Mouse (Mus musculus) left cerebral cortex, postnatal 4 days (tissue): ENCODE measurements around the gene Hoxc5. TPM values are rescaled to one million over a fixed set of nuclear protein-coding genes. Genes with fewer than 3 reads are reported as not detected.

Experiments
- DNase-seq: peaks from one replicate; pipeline ENCODE4 v3.0.0-alpha.2; 2022
- intact Hi-C: fragments of 180-260 bp; cut with DNase I; formaldehyde crosslinking; loops from one replicate; pipeline ENCODE4 v1.15.1; 2025
- total RNA-seq, 2 experiments: library from RNA; stranded (reverse); gene quantifications; 2 replicates each; pipeline ENCODE4 v1.2.3; 2021

Hoxc5 gene
- total RNA-seq, 2 experiments from 2014 or later, result not detected

DNA sequence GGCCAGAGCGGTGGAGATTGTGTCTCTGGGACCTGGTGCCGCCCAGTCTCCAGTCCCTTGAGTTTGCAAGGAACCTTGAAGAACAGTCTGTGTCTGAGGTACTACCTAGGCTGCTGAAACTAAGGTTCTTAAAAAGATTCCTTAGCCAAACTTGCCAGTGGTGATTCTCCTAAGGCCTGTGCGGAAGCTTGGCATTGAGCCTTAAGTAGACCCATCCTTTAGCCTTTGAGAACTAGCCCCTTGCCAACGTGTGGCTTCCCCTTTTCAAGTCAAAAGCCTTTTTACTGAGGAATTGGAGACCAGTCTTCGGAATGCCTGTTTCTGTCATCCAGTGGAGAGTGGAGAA is 23.8 kb upstream of the Hoxc5 start:
- no peak for DNase-seq
- intact Hi-C loops, result no loop called here

DNA sequence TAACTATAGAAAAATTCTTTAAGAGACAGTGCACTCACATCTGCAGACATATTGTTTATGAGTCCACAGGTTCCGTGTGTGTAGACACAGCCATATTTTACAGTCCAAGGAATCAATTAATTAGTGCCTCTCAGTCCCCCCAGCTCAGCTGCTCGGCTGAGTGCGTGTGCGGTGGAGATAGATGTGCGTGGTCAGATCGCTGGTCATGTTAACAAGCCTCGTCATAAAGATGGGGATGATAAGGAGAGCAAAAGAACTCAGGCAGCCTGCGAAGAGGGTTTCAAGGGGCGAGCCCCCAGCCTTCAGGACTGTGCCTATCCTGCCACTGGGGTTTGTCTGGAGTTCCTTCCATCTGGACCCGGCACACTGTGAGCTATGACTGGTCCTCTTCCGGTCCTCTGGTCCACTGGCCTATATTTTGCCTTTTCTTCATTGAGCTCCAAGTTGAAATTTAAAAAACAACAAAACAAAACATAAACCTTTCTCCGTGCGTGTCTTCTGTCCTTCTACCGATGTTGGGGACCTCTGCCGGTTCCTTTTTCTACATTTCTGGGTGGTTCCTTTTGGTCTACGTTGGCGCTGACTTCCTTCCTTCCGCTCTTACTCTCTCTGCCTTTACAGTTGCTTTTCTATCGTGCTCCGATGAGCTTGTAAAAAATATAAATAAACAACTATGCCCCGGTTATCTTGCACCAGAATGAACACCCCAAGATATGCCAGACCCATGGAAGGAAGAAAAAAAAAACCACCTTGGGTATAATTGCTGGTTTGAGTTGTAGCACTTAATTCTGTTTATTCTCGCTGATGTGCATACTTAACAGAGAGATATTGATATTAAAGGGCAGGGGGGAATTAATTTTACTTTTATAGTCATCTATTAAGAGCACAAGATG is 21.8 kb upstream of the Hoxc5 start:
- intact Hi-C loops, result no loop called here
- no peak for DNase-seq

DNA sequence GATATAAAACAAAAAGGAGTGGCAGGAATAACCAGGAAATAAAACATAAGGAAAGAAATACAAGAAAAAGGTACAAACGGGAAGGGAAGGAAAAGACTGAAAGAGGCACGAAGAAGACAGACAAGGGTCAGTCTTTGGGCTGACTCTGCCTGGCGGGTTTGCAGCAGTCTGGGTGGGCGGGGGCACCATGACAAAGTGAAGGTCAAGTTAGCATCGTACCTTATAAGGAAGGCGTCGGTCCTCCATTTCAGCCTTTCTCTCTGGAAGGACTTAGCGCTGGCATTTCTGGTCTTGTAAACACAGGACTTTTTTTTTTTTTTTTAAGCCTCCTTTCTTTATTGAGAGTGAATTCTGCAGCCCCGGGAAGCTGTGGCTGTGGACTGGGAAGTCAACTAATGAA is 20.0 kb upstream of the Hoxc5 start:
- intact Hi-C loops, result no loop called here
- DNase-seq, result no peak

DNA sequence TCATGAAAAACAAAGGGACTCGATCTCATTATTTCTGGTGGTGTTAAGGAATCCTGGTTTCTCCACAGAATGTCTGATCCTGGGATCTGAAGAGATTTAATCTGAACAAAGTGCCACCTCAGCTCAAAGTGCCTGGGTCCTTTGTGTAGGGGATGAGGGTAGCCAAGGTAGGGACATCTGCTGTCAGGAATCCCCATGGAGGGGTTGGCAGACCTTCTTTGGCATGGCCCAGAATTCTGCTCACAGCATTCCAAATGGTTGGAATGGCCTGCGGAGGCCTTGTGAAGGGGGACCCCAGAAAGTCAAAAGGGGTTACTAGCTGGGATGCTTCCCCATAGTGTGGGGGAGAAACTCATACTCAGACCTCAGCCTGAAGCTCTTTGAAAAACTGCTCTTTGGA is 18.4 kb upstream of the Hoxc5 start:
- DNase-seq, result no peak
- intact Hi-C loops, result no loop called here

DNA sequence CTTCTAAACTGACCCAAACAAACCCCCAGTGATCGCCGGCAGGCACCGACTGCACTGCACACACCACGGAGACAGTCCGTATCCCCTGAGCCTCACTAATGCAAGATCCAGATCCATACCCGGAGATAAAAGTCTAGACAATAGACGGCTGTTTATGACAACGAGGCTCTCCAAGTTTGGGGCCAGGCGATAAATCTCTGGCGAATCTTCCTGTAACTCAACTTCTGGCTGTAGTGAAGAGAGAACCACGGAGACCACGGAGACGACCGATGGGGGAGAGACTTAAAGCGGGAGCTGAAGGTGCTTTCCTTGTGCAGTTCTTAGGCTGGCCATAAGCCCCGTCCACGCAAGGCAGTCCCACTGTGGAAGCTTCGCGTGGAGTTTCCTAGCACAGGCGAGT is 17.5 kb upstream of the Hoxc5 start:
- intact Hi-C loops, result no loop called here
- no peak for DNase-seq

DNA sequence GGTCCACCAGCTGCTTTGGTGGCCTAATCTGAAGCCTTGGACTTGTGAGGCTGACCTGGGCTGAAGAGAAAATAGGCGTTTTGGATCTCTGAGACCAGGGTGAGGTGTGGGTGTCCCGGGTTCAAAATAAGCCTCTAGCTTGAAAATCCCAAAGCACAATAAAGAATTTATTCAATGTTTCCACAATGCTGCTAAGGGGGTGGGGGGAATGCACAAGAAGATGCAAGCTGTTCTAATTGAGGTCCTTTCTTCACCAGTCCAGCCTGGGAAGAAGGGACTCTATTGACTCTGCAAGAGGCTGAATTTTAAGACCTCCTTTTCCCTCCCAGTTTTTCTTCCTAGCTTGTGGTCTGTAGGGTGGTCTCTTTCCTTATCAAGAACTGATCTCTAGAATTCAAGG is 16.4 kb upstream of the Hoxc5 start:
- no peak for DNase-seq
- intact Hi-C loops, result no loop called here

DNA sequence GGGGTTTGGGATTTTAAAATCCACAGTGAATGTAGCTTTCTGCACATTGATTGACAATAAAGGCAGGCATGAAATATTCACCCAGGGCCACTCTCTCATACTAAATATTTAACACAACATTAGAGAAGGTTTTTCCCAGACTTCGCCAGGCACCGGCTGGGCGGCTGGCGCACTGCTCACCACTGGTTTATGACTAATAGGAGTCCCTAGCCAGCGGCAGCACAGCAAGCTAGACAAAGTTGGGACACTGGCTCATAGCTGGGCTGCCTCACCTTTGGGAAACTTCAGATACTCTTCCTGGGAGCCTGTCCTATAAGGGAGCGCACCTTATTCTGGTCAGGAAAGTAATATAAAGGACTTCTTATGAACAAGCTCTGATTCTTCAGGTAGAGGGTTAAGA is 13.7 kb upstream of the Hoxc5 start:
- intact Hi-C loops, result no loop called here
- DNase-seq, result no peak

DNA sequence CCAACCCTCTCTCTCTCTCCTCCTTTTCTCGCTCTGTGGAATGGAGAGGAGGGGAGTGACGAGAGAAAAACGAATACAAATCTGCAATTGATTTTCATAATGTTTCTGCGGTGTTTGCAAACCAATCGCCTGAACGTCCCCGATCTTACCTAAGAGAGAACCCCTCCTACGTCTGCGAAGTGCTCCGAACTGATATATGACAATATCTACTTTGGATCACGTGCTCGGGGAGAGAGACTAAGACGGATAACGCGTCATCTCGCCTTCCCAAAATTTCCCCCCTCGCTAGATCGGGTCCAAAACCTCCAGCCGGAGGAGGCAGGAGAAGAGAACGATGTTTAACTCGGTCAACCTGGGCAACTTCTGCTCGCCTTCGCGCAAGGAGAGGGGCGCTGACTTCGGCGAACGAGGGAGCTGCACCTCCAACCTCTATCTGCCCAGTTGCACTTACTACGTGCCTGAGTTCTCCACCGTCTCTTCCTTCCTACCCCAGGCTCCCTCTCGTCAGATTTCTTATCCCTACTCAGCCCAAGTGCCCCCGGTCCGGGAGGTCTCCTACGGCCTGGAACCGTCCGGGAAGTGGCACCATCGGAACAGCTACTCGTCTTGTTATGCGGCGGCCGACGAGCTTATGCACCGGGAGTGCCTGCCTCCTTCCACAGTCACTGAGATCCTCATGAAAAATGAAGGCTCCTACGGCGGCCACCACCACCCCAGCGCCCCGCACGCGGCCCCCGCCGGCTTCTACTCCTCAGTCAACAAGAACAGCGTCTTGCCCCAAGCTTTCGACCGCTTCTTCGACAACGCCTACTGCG is 12.8 kb upstream of the Hoxc5 start, which contains the start of gene Hoxc11:
TSS of gene Hoxc11 (plus strand) at position 236 of the 815 bp plus-strand sequence.
- intact Hi-C loops, result no loop called here
- no peak for DNase-seq

DNA sequence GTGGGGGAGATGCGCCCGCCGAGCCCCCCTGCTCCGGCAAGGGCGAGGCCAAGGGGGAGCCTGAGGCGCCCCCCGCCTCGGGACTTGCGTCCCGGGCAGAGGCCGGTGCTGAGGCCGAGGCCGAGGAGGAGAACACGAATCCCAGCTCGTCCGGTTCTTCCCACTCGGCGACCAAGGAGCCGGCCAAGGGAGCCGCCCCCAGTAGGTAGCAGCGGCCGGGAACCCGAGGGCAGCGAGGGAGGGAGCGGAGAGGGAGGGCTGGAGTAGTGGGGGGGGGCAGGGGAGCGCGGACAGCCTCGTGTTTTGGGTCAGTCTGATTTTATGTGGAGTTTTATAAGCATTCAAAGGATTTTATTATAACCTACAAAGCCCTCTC is 12.2 kb upstream of the Hoxc5 start:
- no peak for DNase-seq
- intact Hi-C loops, result no loop called here

DNA sequence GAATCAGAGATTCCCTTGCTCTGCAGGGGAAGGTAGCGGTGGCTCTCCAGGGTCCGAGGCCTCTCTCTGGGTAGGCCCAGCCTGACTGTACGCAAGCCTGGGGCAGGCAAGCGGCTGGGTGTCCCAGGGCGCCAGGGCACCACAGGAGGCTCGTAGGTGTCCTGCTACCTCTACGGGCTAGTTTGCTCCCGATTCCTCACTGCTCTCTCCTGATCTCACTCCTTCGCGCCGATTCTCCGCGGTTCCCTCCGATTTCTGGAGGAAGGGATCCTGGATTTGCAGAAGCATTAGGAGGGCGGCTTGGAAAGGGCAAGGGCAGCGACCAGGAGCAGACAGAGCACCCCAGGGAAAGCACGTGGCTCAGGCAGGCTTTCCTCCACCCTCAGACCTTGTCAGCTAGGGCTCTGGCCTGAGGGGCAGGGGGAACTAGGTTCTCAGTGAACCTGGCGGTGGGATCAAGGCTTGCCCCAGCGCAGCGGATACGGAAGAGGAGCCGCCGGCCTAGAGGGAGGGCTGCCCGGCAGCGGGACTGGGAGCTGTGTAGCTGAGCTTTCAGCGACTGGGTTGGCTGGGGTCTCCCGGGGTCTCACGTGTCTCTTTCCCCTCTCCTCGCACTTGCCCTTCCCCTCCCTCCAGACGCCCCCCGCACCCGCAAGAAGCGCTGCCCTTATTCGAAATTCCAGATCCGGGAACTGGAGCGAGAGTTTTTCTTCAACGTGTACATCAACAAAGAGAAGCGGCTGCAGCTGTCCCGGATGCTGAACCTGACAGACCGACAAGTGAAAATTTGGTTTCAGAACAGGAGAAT is 11.2 kb upstream of the Hoxc5 start:
- intact Hi-C loops, result no loop called here
- no peak for DNase-seq

DNA sequence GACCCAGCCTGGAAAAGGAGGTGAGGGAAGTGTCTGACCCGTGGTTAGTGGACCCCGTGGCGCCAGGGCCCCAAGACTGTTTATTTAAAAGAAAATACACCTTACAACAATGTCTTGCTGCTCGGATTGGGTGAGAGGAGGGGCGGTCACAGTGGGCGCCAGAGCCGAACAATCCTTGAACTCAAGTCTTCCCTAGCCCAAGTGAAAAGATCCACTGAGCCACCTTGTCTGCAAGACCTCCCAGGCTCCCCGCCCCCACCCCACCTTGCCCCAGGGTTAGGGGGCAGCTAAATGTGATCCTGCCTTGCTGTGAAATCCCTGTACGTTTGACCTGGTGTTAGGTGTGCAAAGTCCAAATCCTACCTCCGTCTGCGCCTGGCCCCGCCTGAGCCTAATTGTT is 10.3 kb upstream of the Hoxc5 start:
- no peak for DNase-seq
- intact Hi-C loops, result no loop called here

DNA sequence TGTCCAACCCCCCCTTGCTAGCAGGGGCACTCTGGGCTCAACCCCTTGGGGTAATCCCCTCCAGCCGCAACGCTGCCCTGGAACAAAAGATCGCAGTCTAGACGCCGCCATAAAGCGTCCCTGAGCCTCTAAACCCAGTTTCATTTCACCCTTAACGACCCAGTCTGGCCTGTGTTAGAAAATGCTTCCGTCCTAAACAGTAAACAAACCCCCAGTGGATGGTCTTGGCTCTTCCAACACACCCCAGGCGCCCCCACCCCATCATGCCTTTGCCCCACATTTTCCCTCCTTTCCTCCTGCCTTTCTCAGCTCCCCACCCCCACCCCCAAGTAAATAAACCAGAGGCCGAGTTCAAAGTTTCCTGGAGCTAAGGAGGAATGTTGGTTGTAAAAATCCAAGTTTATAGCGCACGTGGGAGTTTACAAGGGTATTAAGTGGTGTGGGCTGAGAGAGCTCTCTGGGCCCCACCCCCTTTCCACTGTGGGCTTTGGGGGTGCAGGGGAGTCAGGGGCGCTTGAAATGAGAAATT is 7.5 kb upstream of the Hoxc5 start:
- intact Hi-C loops, result no loop called here
- no peak for DNase-seq

DNA sequence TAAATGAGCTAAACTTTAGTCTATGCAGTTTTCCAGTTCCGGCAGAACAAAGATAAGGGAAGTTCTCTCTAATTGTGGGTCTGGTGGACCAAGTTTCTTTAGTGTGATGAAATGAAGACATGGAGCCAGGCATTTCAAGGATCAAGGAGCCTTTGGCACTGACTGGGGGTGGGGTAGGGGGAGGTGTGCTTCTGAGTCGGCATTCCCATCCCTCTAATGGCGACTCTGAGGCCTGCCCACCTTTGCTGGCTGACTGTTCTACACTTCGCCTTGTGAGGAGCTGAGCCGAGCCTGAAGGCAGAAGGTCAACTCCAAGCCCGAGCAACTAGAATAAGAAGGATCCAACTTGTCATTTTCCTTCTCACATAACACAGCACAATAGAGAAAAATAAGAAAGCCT is 5.5 kb upstream of the Hoxc5 start:
- no peak for DNase-seq
- intact Hi-C loops, result no loop called here

DNA sequence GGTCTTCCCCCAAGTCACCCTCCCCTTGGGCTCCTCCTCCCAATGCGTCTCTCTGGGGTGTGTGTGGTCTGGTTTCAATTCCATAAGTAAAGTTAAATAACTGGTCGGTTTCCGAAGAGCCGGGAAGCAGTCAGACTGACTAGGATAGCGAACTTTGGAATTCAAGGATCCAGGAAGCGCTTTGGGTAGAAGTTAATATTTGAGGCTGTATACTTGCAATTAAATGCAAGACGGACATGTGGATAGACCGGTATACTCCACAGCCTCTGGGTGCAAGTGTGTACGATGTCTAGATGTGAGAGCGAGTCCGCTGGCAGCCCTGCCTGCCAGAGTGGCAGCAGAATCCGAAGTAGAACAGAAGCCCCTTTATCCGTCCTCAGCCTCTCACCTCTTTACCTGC is 4.8 kb upstream of the Hoxc5 start:
- intact Hi-C loops, result no loop called here
- DNase-seq, result no peak

DNA sequence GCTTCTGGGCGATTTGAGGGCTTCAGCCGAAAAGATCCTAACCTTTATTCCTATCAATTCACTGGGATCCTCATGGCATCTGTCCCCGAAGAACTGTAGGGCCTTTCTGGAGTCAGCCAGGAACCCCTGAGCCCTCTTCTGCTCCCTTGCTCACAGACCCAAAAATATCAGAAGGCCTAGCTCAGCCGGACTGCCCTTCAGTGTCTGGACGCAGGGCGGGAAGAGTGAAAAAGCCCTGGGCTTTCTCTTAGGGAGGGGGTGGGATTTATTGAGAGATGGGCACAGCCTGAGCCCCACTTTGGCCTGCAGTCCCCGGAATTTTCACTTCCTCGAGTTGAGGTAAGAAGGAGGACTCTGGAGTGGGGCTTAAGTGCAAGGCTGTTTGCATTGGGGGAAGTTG is 4.0 kb upstream of the Hoxc5 start:
- intact Hi-C loops, result no loop called here
- DNase-seq, result no peak

DNA sequence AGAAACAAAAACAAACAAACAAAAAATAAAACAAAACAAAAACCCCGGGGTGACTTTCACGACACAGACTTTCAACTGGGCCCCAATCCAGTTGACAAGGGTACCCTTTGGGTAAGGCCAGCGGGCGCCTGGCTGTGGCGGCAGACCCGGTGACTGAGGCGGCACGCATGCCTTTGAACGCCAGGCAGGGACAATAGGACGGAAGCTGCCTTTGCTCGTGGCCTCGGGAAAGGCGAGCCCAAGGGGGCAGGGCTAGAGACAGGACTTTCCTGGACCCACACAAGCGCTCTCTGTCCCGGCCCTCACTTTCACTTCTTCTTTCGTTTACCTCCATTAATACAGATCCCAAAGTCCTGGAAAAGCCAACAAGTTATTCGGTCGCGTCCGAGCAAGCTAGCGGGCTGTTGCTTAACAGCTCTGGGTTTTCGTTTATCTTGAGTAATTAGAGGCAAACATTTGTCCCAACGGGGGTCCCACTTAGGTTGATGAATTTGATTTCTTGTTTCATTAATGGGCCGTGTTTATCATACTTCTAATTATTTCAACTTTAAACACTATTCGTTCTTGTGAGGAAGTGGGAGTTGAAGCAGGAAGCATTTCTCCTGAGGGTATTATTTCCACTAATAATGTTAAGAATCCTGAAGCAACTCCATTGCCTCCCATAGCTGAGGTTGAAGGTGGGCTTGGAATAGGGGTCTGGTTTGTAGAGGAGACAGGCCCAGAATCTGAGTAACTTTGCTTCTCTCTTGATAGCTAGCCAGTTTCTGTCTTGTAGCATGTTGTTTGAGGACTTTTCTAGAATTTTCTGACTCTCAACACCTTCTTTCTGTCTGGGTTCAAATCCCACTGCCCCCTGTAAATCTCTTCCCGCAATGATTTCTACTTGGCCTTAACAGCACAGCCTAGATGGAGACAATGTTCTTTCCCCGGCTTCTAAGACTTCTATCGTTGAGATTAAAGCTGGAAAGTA is 3.3 kb upstream of the Hoxc5 start:
- DNase-seq, result no peak
- intact Hi-C loops, result no loop called here

DNA sequence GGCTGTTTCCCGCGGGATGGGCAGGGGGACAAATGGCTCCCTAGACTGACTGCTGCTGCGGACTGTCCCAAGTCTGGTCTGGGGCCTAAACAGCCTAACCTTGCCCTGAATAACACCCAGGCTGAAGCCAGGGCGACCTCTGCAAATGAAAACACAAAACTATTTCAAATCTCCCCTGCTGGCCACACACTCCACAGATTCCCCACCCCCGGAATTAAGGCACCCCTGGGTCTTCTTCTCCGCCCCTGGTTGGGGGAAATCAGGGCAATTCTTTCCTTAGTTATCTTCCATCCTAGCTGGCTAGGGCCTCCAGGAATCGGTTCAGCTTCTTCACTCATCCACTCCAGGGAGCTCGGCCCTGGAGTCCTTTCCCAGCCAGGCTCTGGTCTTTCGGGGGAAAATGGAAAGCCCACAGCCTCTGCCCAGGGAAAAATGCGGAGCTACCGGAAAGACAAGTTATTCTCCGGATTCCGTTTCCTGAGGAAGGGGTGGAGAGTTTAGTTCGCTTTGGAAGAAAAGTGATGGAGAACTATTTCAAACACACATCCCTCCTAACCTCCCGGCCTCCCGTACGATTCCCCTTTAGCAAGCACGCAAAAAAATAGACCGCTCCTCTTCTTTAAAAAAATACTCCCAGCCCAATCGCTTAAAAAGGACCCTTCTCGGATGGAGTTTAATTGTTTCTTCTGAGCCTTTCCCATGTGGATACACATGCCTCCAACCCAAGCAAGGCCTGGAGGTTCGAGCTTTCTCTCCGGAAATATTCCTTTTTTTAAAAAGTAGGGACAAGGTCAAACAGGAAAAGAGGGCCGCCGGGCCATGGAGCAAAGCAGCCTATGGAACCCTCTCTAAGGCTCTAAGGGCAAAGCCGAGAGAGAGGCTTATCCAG is 2.0 kb upstream of the Hoxc5 start:
- intact Hi-C loops, result no loop called here
- no peak for DNase-seq

DNA sequence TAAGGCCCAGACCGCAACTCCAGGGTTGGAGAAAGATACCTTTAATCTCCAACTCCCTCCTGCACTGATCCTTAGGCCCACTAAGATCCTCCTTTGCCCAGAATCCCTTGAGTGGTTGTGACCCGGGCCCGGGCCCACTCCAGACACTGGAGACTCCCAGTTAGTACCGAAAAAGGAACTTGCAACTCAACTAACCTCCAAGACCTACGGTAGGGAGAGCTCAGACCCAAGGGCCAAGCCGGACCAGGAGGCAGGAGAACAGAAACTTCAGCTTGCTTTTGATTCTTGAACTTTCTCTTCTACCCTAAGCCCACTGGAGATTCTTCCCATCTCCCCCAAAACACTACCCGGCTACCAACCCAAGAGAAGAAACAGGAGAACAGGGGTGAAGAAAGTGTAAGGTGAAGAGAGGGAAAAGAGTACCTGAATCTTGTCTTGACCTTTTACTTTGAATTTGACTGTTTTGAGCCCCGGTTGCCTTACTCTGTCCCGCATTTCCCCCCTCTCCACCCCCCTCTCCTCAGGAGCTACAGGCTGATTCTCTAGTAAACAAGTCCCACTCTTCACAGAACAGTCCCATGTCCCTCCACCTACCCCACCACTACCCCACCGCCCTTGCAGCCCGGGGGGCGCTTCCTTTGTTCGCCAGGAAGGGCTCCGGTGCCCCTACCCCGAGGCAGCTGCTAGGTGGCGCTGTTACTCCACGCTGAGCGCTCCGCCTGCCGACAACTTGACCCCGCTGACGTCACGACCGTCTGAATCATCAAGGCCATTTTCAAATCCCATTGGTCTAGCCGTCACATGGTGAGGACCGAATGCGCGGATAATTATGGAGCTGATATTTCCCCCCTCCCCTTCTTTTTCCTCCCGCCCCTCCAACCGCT is 1.1 kb upstream of the Hoxc5 start:
- intact Hi-C loops, result no loop called here
- peak; percentile 71 for DNase-seq
